Mouse (Mus musculus): Measurements from ENCODE around the gene Kcnh2. TPM values are rescaled to one million over a fixed set of nuclear protein-coding genes. Genes with fewer than 3 reads are reported as not detected.

Kcnh2 gene
- total and polyA plus RNA-seq, 3 experiments, result 1.3 to 12.6 (median 6.8) TPM

GRCm38 (mm10) chr5:24329965-24330298 lies 21.5 kb downstream of the Kcnh2 start:
- Histone ChIP-seq H3K4me3 (ENCODE audit: low read depth, low read length) (no peak overlapping the region), H3K4me1 (ENCODE audit: insufficient read depth, low read depth, low read length) (peaks cover 11% of the 10 kb centered on the region), H3K9me3 (replicated peaks) (no peaks in the 10 kb centered on the region), H3K36me3 (replicated peaks) (peaks cover 26% of the 10 kb centered on the region), H3K27me3 (ENCODE audit: insufficient read depth, low read length) (peaks cover 24% of the 10 kb centered on the region)
- no peak for ATAC-seq (ENCODE audit: extremely low read depth, insufficient number of reproducible peaks, low FRiP score, poor library complexity, severe bottlenecking)
- DNase-seq (ENCODE audit: low spot score), result no peak
- TF ChIP-seq GATA2 (IDR thresholded peaks at IDR 0.05; ENCODE audit: borderline replicate concordance, low read depth, low read length) (no peak), POLR2AphosphoS5 (IDR thresholded peaks at IDR 0.05; ENCODE audit: insufficient replicate concordance, low read depth, low read length) (no peak), CTCF (IDR thresholded peaks at IDR 0.05; ENCODE audit: low read depth, low read length) (no peak), GATA1 (IDR thresholded peaks at IDR 0.05; ENCODE audit: borderline replicate concordance, low read length) (no peak), TAL1 (conservative IDR thresholded peaks at IDR 0.05; ENCODE audit: low read depth, low read length) (no peak)

GRCm38 (mm10) chr5:24329212-24329964 lies 22.0 kb downstream of the Kcnh2 start:
- DNase-seq (ENCODE audit: low spot score) (peak; percentile 52), ATAC-seq (ENCODE audit: extremely low read depth, insufficient number of reproducible peaks, low FRiP score, poor library complexity, severe bottlenecking) (no peak)
- no peak for TF ChIP-seq GATA1 (IDR thresholded peaks at IDR 0.05; ENCODE audit: borderline replicate concordance, low read length)
- no peak for TF ChIP-seq POLR2AphosphoS5 (IDR thresholded peaks at IDR 0.05; ENCODE audit: insufficient replicate concordance, low read depth, low read length)
- TF ChIP-seq GATA2 (IDR thresholded peaks at IDR 0.05; ENCODE audit: borderline replicate concordance, low read depth, low read length), result no peak
- TF ChIP-seq CTCF (IDR thresholded peaks at IDR 0.05; ENCODE audit: low read depth, low read length), result no peak
- no peak for TF ChIP-seq TAL1 (conservative IDR thresholded peaks at IDR 0.05; ENCODE audit: low read depth, low read length)
- Histone ChIP-seq H3K4me3 (ENCODE audit: low read depth, low read length) (no peak overlapping the region; the same call in 1 of the 2 replicates), H3K36me3 (replicated peaks) (peaks cover 29% of the 10 kb centered on the region), H3K4me1 (ENCODE audit: insufficient read depth, low read depth, low read length) (peaks cover 11% of the 10 kb centered on the region), H3K9me3 (replicated peaks) (no peaks in the 10 kb centered on the region), H3K27me3 (ENCODE audit: insufficient read depth, low read length) (peaks cover 21% of the 10 kb centered on the region)

- no peak for DNase-seq (ENCODE audit: low spot score)
- Histone ChIP-seq H3K36me3 (replicated peaks) (peaks cover 32% of the 10 kb centered on the region), H3K4me3 (ENCODE audit: low read depth, low read length) (no peak overlapping the region), H3K4me1 (ENCODE audit: insufficient read depth, low read depth, low read length) (peaks cover 11% of the 10 kb centered on the region), H3K27me3 (ENCODE audit: insufficient read depth, low read length) (peaks cover 19% of the 10 kb centered on the region), H3K9me3 (replicated peaks) (no peaks in the 10 kb centered on the region)
- TF ChIP-seq POLR2AphosphoS5 (IDR thresholded peaks at IDR 0.05; ENCODE audit: insufficient replicate concordance, low read depth, low read length) (no peak), GATA1 (IDR thresholded peaks at IDR 0.05; ENCODE audit: borderline replicate concordance, low read length) (no peak), TAL1 (conservative IDR thresholded peaks at IDR 0.05; ENCODE audit: low read depth, low read length) (no peak), GATA2 (IDR thresholded peaks at IDR 0.05; ENCODE audit: borderline replicate concordance, low read depth, low read length) (no peak)
- ATAC-seq (ENCODE audit: extremely low read depth, insufficient number of reproducible peaks, low FRiP score, poor library complexity, severe bottlenecking), result no peak
Measured at GRCm38 (mm10) chr5:24328813-24329211, 22.6 kb downstream of the Kcnh2 start.

- H3K4me1 ChIP-seq (ENCODE audit: insufficient read depth, low read depth, low read length), result peaks cover 17% of the 10 kb centered on the region
- H3K27me3 ChIP-seq (ENCODE audit: insufficient read depth, low read length), result peaks cover 23% of the 10 kb centered on the region; the same call in 1 of the 2 replicates
- DNase-seq (ENCODE audit: low spot score), result no peak
- H3K4me3 ChIP-seq (ENCODE audit: low read depth, low read length), result no peak overlapping the region
- H3K9me3 ChIP-seq (replicated peaks), result no peaks in the 10 kb centered on the region
- TF ChIP-seq TAL1 (conservative IDR thresholded peaks at IDR 0.05; ENCODE audit: low read depth, low read length) (no peak), POLR2AphosphoS5 (IDR thresholded peaks at IDR 0.05; ENCODE audit: insufficient replicate concordance, low read depth, low read length) (no peak), GATA2 (IDR thresholded peaks at IDR 0.05; ENCODE audit: borderline replicate concordance, low read depth, low read length) (no peak), GATA1 (IDR thresholded peaks at IDR 0.05; ENCODE audit: borderline replicate concordance, low read length) (no peak), CTCF (IDR thresholded peaks at IDR 0.05; ENCODE audit: low read depth, low read length) (no peak)
- no peak for ATAC-seq (ENCODE audit: extremely low read depth, insufficient number of reproducible peaks, low FRiP score, poor library complexity, severe bottlenecking)
- H3K36me3 ChIP-seq (replicated peaks), result peaks cover 30% of the 10 kb centered on the region
Measured at GRCm38 (mm10) chr5:24326842-24327417, 24.5 kb downstream of the Kcnh2 start.

- Histone ChIP-seq H3K4me3 (ENCODE audit: low read depth, low read length) (no peak overlapping the region), H3K36me3 (replicated peaks) (peaks cover 24% of the 10 kb centered on the region), H3K9me3 (replicated peaks) (no peaks in the 10 kb centered on the region), H3K27me3 (ENCODE audit: insufficient read depth, low read length) (peaks cover 21% of the 10 kb centered on the region; the same call in 1 of the 2 replicates), H3K4me1 (ENCODE audit: insufficient read depth, low read depth, low read length) (peaks cover 18% of the 10 kb centered on the region)
- TF ChIP-seq GATA2 (IDR thresholded peaks at IDR 0.05; ENCODE audit: borderline replicate concordance, low read depth, low read length), result no peak
- no peak for TF ChIP-seq GATA1 (IDR thresholded peaks at IDR 0.05; ENCODE audit: borderline replicate concordance, low read length)
- no peak for TF ChIP-seq POLR2AphosphoS5 (IDR thresholded peaks at IDR 0.05; ENCODE audit: insufficient replicate concordance, low read depth, low read length)
- TF ChIP-seq CTCF (IDR thresholded peaks at IDR 0.05; ENCODE audit: low read depth, low read length), result no peak
- no peak for TF ChIP-seq TAL1 (conservative IDR thresholded peaks at IDR 0.05; ENCODE audit: low read depth, low read length)
- no peak for DNase-seq (ENCODE audit: low spot score)
- no peak for ATAC-seq (ENCODE audit: extremely low read depth, insufficient number of reproducible peaks, low FRiP score, poor library complexity, severe bottlenecking)
Measured at GRCm38 (mm10) chr5:24326166-24326841, 25.1 kb downstream of the Kcnh2 start.

- H3K27me3 ChIP-seq (ENCODE audit: insufficient read depth, low read length), result peaks cover 23% of the 10 kb centered on the region; the same call in 1 of the 2 replicates
- H3K9me3 ChIP-seq (replicated peaks), result no peaks in the 10 kb centered on the region
- peaks cover 27% of the 10 kb centered on the region for H3K36me3 ChIP-seq (replicated peaks)
- H3K4me3 ChIP-seq (ENCODE audit: low read depth, low read length), result no peak overlapping the region
- H3K4me1 ChIP-seq (ENCODE audit: insufficient read depth, low read depth, low read length), result peaks cover 21% of the 10 kb centered on the region
- TF ChIP-seq GATA1 (IDR thresholded peaks at IDR 0.05; ENCODE audit: borderline replicate concordance, low read length) (no peak), TAL1 (conservative IDR thresholded peaks at IDR 0.05; ENCODE audit: low read depth, low read length) (no peak), POLR2AphosphoS5 (IDR thresholded peaks at IDR 0.05; ENCODE audit: insufficient replicate concordance, low read depth, low read length) (no peak), CTCF (IDR thresholded peaks at IDR 0.05; ENCODE audit: low read depth, low read length) (no peak), GATA2 (IDR thresholded peaks at IDR 0.05; ENCODE audit: borderline replicate concordance, low read depth, low read length) (no peak)
- no peak for ATAC-seq (ENCODE audit: extremely low read depth, insufficient number of reproducible peaks, low FRiP score, poor library complexity, severe bottlenecking)
- DNase-seq (ENCODE audit: low spot score), result no peak
Measured at GRCm38 (mm10) chr5:24325251-24325650, 26.2 kb downstream of the Kcnh2 start.
